Mouse (Mus musculus) heart, adult 2 months (tissue): ENCODE results near the gene Itprid1.

Experiments used
- CTCF ChIP-seq: fragments of 200-600 bp; IDR thresholded peaks from 2 replicates; pipeline ENCODE4 v1.8.1; 2022; ENCODE audit warnings: antibody characterized with exemption, mild to moderate bottlenecking, moderate library complexity
- EP300 ChIP-seq: fragments of 200-500 bp; IDR thresholded peaks from 2 replicates; pipeline ENCODE4 v1.6.1; 2011; ENCODE audit warnings: low read depth, low read length, control low read depth; ENCODE audit not compliant: insufficient read depth
- POLR2A ChIP-seq: fragments of 200-500 bp; IDR thresholded peaks from 2 replicates; pipeline ENCODE4 v1.6.1; 2011; ENCODE audit warnings: mild to moderate bottlenecking, low read depth, low read length, control low read depth; ENCODE audit not compliant: insufficient read depth

- TF ChIP-seq CTCF (no peak), EP300 (no peak), POLR2A (no peak)
These were observed 82.5 kb downstream of the Itprid1 start for GRCm38 (mm10) chr6:55919206-55919605.
